Mouse (Mus musculus): ENCODE measurements at regions not wholly inside any gene's neighbourhood (a gene's known extent, or its start where the extent isn't known, plus 50 kb on each side); places are given as distances from the start of the nearest gene placed in this dataset.

GRCm38 (mm10) chr8:6288889-6289288 is 1183.7 kb upstream of the Slc10a2 start:
- TF ChIP-seq POLR2A (IDR thresholded peaks at IDR 0.05; ENCODE audit: insufficient read length, low read depth), result no peak
- TF ChIP-seq MYOG (IDR thresholded peaks at IDR 0.05; ENCODE audit: control insufficient read depth in 1 of 3, insufficient read depth in 1 of 3, insufficient read length in 2 of 3, low read depth in 2 of 3), result no peak
- TF ChIP-seq MAX (IDR thresholded peaks at IDR 0.05; ENCODE audit: low read depth), result no peak
- no peak for TF ChIP-seq E2F4 (IDR thresholded peaks at IDR 0.05; ENCODE audit: insufficient read depth)
